Mouse (Mus musculus): ENCODE data around the gene Gm6370.
"Not testable (repeated sequence)": the region's sequence is repeated elsewhere in the genome, so short reads cannot be mapped to it uniquely, and the experiment has no call there.

Gm6370 gene

GRCm38 (mm10) chr5:146491063-146491462 is at the start of gene Gm6370:
Gene Gm6370 (plus strand): TSS chr5:146491363.
- DNase-seq (ENCODE audit: low spot score in 2 of 2), result not testable (repeated sequence)

GRCm38 (mm10) chr5:146442767-146443166 is 48.4 kb upstream of the Gm6370 start:
- no peak for DNase-seq (ENCODE audit: low spot score in 2 of 2)

DNA sequence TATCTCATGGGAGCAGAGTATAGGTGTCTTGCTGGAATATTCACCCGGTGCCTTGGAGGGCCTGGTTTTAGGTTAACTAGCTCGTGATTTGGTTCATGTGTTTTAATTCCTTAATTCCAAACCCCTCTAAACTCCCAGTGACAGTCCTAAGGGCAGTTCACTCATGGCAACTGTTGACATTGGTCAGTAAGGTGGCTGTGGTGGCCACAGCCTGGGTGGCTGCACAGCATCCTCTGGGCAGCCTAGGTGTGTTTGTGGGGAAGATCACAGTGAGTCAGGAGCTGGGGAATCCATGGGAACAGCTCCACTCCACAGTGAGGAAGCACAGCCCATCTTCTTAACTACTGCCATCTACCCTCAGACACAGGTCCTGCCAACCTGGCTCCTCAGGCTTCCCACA is 44.5 kb upstream of the Gm6370 start:
- no peak for DNase-seq (ENCODE audit: low spot score in 2 of 2)

DNA sequence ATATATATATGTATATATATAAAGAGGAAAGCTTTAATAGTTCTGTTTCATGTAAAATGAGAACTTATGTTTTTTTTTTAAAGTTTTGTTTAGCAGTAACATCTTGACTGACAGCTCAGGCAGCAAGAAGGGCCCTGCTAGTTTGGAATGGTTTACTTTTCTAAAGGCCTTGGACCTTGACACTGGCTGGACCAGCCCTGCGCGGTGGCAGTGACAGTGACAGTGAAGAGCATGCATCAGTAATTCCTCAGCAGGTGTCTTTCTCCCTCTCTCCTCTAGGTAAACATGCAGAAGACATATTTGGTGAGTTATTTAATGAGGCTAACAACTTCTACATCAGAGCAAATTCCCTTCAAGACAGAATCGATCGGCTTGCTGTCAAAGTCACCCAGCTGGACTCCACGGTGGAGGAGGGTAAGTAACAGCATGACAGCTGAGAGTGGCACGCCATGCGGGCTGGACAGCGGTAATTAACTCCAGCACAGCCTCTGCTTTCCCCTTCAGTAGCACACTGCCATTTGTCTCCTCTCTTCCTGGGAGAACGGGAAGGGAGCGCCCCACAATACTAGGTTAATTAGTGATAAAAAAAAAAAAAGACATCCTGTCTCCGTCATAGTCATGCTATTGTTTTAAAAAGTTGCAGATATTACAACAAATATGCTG is 39.4 kb upstream of the Gm6370 start:
- no peak for DNase-seq (ENCODE audit: low spot score in 2 of 2)

DNA sequence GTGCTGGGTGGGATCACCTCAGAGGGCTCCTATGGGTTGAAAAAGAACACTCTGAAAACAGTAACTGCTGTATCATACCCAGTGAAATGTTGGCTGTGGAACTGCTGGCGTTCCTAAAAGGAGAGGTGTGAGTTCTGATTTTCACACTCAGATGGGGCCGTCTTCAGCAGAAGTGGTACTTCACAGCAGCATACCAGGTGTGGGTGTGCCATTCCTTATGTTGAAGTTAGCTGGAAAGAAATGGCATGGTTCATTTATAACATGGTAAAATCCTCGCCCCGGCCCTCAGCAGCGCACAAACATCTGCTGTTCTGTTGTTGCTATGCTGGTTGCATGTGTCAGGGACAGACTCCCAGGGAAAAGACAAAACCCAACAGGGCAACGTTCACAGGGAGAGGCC is 37.6 kb upstream of the Gm6370 start:
- DNase-seq (ENCODE audit: low spot score in 2 of 2), result no peak

DNA sequence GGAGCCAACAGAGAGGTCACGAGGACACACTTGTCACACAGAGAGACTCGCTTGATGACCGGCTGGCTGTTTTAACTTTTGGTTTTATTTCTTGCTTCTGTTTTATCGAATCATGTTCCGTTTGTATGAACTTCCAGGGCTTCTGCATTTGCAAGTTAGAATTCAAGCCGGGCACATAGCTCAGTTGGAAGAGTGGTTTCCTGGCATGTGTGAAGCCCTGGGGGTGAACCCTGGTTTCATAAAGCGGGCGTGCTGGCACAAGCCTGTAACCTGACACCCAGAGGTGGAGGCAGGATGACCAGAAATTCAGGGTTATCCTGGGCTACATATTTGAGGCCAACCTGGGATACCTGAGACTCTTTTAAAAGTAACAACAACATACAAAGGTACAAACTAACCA is 29.6 kb upstream of the Gm6370 start:
- DNase-seq (ENCODE audit: low spot score in 2 of 2), result no peak

GRCm38 (mm10) chr5:146466663-146467062 is 24.5 kb upstream of the Gm6370 start:
- no peak for DNase-seq (ENCODE audit: low spot score in 2 of 2)

DNA sequence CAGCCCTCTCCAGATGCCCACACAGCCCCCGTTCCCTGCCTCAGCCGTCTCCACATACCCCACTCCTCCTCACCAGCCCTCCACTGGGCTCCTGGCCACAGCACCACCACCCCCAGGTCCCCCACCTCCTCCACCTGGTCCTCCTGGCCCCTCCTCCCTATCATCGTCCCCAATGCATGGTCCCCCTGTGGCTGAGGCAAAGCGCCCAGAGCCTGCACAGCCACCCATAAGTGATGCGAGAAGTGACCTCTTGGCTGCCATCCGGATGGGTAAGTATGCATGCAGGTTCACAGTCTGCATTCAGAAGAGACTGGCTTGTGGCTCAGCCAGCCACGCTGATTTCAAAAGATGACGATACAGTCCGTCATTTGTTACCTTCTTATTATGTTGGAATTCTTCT is 22.9 kb upstream of the Gm6370 start:
- no peak for DNase-seq (ENCODE audit: low spot score in 2 of 2)

DNA sequence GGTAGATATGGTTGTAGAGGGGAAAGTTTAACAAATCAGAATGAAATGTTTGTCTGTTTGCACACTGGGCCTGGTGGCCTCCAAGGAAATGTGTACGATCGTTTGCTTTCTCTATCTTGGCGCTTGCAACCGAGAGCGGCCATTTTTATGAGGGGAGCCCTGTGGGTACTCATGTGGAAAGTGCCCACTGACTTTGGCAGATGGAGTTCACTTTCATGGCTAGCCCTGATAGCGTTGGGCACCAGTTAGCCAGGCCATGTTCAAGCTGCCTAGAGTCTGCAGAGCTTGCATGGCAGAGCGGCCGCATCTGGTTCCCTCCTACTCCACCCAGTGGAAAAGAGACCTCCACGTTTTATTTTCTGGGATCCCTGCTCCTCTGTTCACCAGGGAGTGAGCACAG is 20.3 kb upstream of the Gm6370 start:
- DNase-seq (ENCODE audit: low spot score in 2 of 2), result no peak

- DNase-seq (ENCODE audit: low spot score in 2 of 2), result no peak
These were observed 19.9 kb upstream of the Gm6370 start for GRCm38 (mm10) chr5:146471311-146471710.

- DNase-seq (ENCODE audit: low spot score in 2 of 2), result no peak
These were observed 19.3 kb upstream of the Gm6370 start for GRCm38 (mm10) chr5:146471821-146472220.

- not testable (repeated sequence) for DNase-seq (ENCODE audit: low spot score in 2 of 2)
These were observed 11.6 kb upstream of the Gm6370 start for GRCm38 (mm10) chr5:146479564-146479963.

DNA sequence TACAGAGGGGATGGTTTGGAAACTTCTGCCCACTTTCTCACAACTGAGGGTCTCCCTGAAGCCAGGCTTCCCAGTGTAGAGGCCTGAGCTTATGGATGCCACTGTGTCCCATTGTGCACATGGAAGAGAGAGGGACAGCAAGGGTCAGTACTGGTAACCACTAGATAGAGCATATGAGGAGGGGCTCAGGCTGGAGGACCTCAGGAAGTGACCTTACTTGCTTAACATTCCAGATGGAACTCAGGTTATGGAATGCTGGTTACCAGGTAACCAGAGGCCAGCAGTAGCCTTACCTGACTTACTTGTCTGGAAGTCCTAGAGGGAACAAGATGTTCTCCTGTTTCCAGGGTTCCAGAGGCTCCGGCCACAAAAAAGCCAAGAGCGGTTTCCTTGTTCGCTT is 9.5 kb upstream of the Gm6370 start, which contains the start of gene Gm6408:
Gm6408 (plus strand) TSS at position 301 of the 400 bp plus-strand sequence.
- not testable (repeated sequence) for DNase-seq (ENCODE audit: low spot score in 2 of 2)

- not testable (repeated sequence) for DNase-seq (ENCODE audit: low spot score in 2 of 2)
These were observed 2.2 kb upstream of the Gm6370 start for GRCm38 (mm10) chr5:146488959-146489358.

GRCm38 (mm10) chr5:146502099-146502498 is 10.9 kb downstream of the Gm6370 start, which contains the start of gene 4930449I24Rik:
Gene 4930449I24Rik (plus strand): TSS chr5:146502399.
- not testable (repeated sequence) for DNase-seq (ENCODE audit: low spot score in 2 of 2)

- not testable (repeated sequence) for DNase-seq (ENCODE audit: low spot score in 2 of 2)
These were observed 22.7 kb downstream of the Gm6370 start, which contains the start of gene Gm3402 for GRCm38 (mm10) chr5:146513823-146514222. Gene Gm3402 (plus strand): TSS chr5:146514123.

GRCm38 (mm10) chr5:146525501-146525900 is 34.3 kb downstream of the Gm6370 start, which contains the start of gene Gm3404:
Gene Gm3404 (plus strand): TSS chr5:146525801.
- DNase-seq (ENCODE audit: low spot score in 2 of 2), result not testable (repeated sequence)

- DNase-seq (ENCODE audit: low spot score in 2 of 2), result not testable (repeated sequence)
These were observed 46.2 kb downstream of the Gm6370 start, which contains the start of gene Gm3409 for GRCm38 (mm10) chr5:146537347-146537746. Gene Gm3409 (plus strand): TSS chr5:146537647.

All from spleen, postnatal 14 days (tissue).